Mouse (Mus musculus) cerebellum, adult 2 months (tissue): ENCODE data around the gene Nr2c2. TPM values are rescaled to one million over a fixed set of nuclear protein-coding genes. Genes with fewer than 3 reads are reported as not detected.
A peak's percentile ranks its signal among the peaks of the same experiment; 100 is the strongest.
"Not testable (repeated sequence)": the region's sequence is repeated elsewhere in the genome, so short reads cannot be mapped to it uniquely, and the experiment has no call there.

Experiments
- DNase-seq, 2 experiments: peaks; one replicate each; pipeline ENCODE4 v3.0.0; 2021
- H3K27ac ChIP-seq: fragments of 200-500 bp; 2 replicates; pipeline ENCODE4 v1.5.1; 2012; ENCODE audit warnings: low read length, control low read depth, inconsistent platforms; ENCODE audit not compliant: insufficient read depth
- H3K27me3 ChIP-seq: fragments of 200-500 bp; 2 replicates; pipeline ENCODE4 v1.6.1; 2012; ENCODE audit warnings: inconsistent platforms, mild to moderate bottlenecking, low read length, moderate library complexity; ENCODE audit not compliant: control insufficient read depth, insufficient read depth
- H3K4me1 ChIP-seq: fragments of 200-500 bp; 2 replicates; pipeline ENCODE4 v1.6.1; 2011; ENCODE audit warnings: low read length; ENCODE audit not compliant: control insufficient read depth, insufficient read depth
- H3K4me3 ChIP-seq: fragments of 200-500 bp; replicated peaks from 2 replicates; pipeline ENCODE3; 2011; ENCODE audit warnings: mild to moderate bottlenecking, low read depth, low read length, control low read depth; ENCODE audit not compliant: insufficient read depth
- CTCF ChIP-seq: fragments of 200-500 bp; IDR thresholded peaks from 2 replicates; pipeline ENCODE4 v1.5.1; 2011; ENCODE audit warnings: low read depth, mild to moderate bottlenecking, control low read depth, low read length, moderate library complexity, borderline replicate concordance; ENCODE audit not compliant: insufficient read depth
- POLR2A ChIP-seq: fragments of 200-500 bp; IDR thresholded peaks from 2 replicates; pipeline ENCODE4 v1.6.1; 2011; ENCODE audit warnings: low read length, control low read depth, borderline replicate concordance; ENCODE audit not compliant: insufficient read depth
- WGBS: fragments of 180-500 bp; shearing (Covaris S2); methylation state at CpG from one replicate; pipeline ENCODE4 v1.1.7; 2018; 5-methylcytosine and 5-hydroxymethylcytosine counted together
- polyA plus RNA-seq: library from polyadenylated mRNA; depleted of rRNA; stranded (reverse); fragments of >200 nt; gene quantifications from 2 replicates; pipeline ENCODE4 v1.2.3, GENCODE M21; 2012

Nr2c2 gene
- polyA plus RNA-seq, 1 experiment: 36.6 TPM

DNA sequence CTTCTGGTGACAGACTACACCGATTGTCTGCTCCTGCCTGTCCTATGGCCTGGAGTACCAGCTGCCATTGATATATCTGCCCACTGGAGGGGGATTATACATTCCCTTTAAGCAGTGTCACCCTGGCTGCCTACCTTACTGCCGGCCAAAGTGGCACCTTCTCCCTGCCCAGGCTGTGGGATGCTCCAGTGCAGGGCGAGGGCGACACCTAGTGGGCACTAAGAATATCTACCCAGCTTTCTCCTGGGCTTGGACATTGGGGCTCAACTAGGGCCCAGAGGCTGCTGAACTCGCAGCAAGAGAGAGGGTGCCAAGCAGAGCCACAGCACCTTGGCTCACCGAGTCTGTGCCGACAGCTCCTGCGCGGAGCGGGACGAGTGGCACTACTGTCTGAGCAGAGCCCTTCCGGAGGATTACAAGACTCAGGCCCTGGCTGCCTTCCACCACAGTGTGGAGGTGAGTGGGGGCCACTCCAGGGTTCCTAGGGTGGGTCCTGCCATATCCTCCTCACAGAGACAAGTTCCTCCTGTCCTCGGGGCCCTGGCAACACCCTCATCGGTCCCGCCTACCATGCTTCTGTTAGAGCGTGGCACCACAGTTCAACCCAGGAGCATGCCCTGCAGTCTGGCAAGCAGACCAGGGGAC, 23.9 kb upstream of the Nr2c2 start:
- Histone ChIP-seq H3K4me3 (no peak overlapping the region), H3K27me3 (no peaks in the 10 kb centered on the region), H3K4me1 (no peaks in the 10 kb centered on the region), H3K27ac (no peak overlapping the region)
- 24% methylated on average over 16 of the region's 16 CpGs for WGBS
- TF ChIP-seq CTCF: peak; percentile 97
- TF ChIP-seq POLR2A: no peak
- DNase-seq: peak; percentile 64 to 71

- TF ChIP-seq POLR2A (no peak), CTCF (no peak)
- H3K4me1 ChIP-seq: no peaks in the 10 kb centered on the region
- 42% methylated on average over 15 of the region's 15 CpGs for WGBS
- no peak overlapping the region for H3K4me3 ChIP-seq
- DNase-seq: no peak
- H3K27me3 ChIP-seq: no peaks in the 10 kb centered on the region
- H3K27ac ChIP-seq: no peak overlapping the region
These were observed 19.9 kb upstream of the Nr2c2 start for GRCm38 (mm10) chr6:92071121-92071839.

DNA sequence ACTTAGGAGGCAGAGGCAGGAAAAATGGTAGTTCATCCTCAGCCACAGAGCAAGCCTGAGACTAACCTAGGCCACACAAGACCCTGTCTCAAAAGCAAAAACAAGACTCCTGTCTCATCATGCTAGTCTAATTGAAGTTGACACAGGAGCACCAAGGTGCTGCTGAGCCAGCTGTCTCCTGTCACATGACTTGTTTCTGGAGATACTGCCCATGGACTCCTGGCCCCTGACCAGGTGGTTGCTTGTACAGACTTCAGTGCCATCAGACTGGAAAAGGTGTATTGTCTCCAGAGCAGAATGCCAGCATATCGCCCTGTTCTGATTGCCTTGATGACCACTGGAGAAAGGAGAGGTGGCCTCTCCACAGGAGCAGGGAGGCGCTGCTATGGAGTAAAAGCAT, 10.5 kb upstream of the Nr2c2 start:
- H3K4me3 ChIP-seq: no peak overlapping the region
- DNase-seq: no peak
- WGBS: 61% methylated on average over 2 of the region's 2 CpGs
- H3K27ac ChIP-seq: no peak overlapping the region
- TF ChIP-seq CTCF: no peak
- no peak for TF ChIP-seq POLR2A
- no peaks in the 10 kb centered on the region for H3K27me3 ChIP-seq
- H3K4me1 ChIP-seq: no peaks in the 10 kb centered on the region

DNA sequence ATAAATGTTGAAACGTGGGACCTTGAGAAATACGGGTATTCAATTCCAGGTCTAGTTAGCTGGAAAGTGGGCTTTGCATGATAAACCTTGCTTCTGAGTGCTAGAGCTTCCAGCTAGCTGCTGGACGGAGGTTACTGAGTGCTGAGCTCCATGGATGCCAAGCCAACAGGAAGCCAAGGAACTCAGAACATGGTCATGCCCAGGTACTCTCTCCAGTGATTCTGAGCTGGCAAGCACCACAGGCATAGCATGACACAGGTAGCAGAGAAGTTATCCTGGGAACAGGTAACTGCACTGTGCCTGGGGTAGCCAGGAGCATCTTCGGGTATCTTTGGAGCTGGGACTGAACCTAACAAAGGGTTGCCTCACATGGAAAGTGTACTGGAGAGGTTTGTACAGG, 8.4 kb upstream of the Nr2c2 start:
- DNase-seq: no peak
- WGBS: 77% methylated on average over 4 of the region's 4 CpGs
- H3K27me3 ChIP-seq: no peaks in the 10 kb centered on the region
- no peaks in the 10 kb centered on the region for H3K4me1 ChIP-seq
- H3K27ac ChIP-seq: no peak overlapping the region
- H3K4me3 ChIP-seq: no peak overlapping the region
- TF ChIP-seq CTCF: no peak
- TF ChIP-seq POLR2A: no peak

- no peaks in the 10 kb centered on the region for H3K27me3 ChIP-seq
- no peak overlapping the region for H3K27ac ChIP-seq
- no peak for DNase-seq
- no peak for TF ChIP-seq CTCF
- no peak for TF ChIP-seq POLR2A
- no peak overlapping the region for H3K4me3 ChIP-seq
- 78% methylated on average over 3 of the region's 3 CpGs for WGBS
- H3K4me1 ChIP-seq: no peaks in the 10 kb centered on the region
These were observed 6.3 kb upstream of the Nr2c2 start for GRCm38 (mm10) chr6:92084932-92085331.

- not testable (repeated sequence) for H3K27me3 ChIP-seq, DNase-seq, H3K27ac ChIP-seq, H3K4me3 ChIP-seq, H3K4me1 ChIP-seq
- WGBS: 80% methylated on average over 7 of the region's 7 CpGs
These were observed 2.0 kb upstream of the Nr2c2 start for GRCm38 (mm10) chr6:92089141-92089540.

DNA sequence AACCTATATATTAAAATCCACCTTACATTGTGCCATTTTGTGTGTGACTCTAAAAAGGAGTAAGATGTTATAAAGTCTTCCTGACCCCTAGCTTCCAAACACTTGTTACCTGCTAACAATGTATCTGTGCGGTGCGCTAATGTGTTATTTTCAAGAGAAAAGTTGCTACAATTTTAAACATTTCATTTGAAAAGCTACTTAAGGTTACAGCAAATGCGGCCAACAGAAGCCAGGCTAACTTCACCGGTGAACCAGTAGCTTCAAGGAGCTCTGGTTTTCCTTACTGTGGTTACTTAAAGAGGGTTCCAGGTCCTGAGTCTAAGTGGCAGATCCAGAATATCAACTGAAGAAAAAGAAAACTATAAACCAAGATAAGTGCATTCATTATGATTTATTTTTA, 1.2 kb upstream of the Nr2c2 start:
- Histone ChIP-seq H3K27ac (no peak overlapping the region), H3K27me3 (no peaks in the 10 kb centered on the region), H3K4me1 (peaks cover 4% of the 10 kb centered on the region; the same call in 1 of the 2 replicates), H3K4me3 (no peak overlapping the region)
- no peak for DNase-seq
- 92% methylated on average over 4 of the region's 4 CpGs for WGBS
- TF ChIP-seq POLR2A (no peak), CTCF (no peak)

GRCm38 (mm10) chr6:92090497-92090896, 693 bp upstream of the Nr2c2 start:
- H3K4me1 ChIP-seq: peaks cover 4% of the 10 kb centered on the region; the same call in 1 of the 2 replicates
- under 1% methylated on average over 4 of the region's 4 CpGs for WGBS
- DNase-seq: no peak
- H3K4me3 ChIP-seq: peak overlapping the region; percentile 85
- TF ChIP-seq POLR2A (no peak), CTCF (no peak)
- H3K27ac ChIP-seq: peak overlapping the region; percentile 91; the same call in 1 of the 2 replicates
- H3K27me3 ChIP-seq: no peaks in the 10 kb centered on the region
